Mouse (Mus musculus) yolk sac, embryonic 10.5 days (tissue): Measurements from ENCODE around the gene Tmem131l.
A peak's percentile ranks its signal among the peaks of the same experiment; 100 is the strongest.

Experiments
- DNase-seq: peaks from one replicate; pipeline ENCODE4 v3.0.0-alpha.2; 2017; ENCODE audit warnings: low spot score

Gene Tmem131l

GRCm38 (mm10) chr3:83977817-83978216 lies 62.2 kb downstream of the Tmem131l start:
- DNase-seq: no peak

- no peak for DNase-seq
Observed at GRCm38 (mm10) chr3:83976161-83976560, 63.8 kb downstream of the Tmem131l start.

DNA sequence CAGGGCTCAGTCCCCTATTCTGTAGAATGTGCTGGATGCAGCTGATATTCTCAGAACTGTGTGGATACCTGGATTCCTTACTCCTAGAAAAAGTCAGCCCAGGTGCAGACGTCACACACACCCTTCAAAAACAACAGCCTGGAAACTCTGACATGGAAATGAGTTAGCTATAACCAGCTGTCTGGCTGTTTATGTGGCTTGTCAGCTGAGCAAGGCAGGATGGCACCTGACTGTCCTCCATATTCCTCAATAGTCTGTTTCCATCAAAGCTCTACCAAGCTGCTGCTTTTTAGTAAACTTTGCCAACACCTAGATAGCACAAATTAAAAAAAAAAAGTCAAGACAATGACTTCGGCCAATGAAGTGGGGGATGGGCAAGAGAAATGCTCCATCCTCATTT lies 66.6 kb downstream of the Tmem131l start:
- DNase-seq: no peak

DNA sequence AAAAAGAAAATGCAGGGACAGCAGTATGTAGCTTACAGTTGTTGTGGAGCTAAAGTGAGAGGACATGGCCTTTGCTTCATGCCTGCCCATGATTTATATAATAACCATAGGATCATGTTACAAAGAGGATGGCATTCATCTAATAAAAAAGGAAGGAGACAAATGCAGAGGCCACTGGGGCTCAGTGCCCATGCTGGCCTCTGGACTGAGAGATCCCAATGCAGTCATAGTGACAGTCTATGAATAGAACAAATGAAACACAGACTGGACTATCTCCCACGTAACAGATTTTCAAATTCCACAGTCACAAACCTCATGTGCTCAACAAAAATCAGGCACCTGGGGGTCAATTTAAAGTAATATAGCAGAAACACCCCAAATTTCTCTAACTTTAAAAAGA lies 69.3 kb downstream of the Tmem131l start:
- no peak for DNase-seq

GRCm38 (mm10) chr3:83969081-83969480 lies 70.9 kb downstream of the Tmem131l start:
- DNase-seq: no peak

- no peak for DNase-seq
Observed at GRCm38 (mm10) chr3:83967791-83968190, 72.2 kb downstream of the Tmem131l start.

DNA sequence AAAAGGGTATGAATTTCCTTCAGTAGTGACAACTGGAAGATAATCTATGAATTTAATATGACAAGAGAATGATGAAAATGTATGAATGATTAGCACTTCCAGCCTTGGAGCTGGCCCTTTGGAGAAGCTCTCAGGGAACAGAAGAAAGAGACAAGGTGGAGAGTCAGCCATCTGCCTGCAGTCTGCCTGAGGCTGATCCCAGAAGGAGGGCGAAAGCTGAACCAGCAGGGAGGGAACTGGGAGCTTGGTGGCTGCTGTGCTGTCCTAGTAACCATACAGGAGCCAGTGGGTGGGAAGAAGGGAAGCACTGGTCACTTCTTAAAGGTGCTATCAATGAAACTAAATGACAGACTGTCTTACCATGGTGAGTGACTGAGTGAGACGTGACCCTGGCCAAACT lies 74.6 kb downstream of the Tmem131l start:
- DNase-seq: no peak

DNA sequence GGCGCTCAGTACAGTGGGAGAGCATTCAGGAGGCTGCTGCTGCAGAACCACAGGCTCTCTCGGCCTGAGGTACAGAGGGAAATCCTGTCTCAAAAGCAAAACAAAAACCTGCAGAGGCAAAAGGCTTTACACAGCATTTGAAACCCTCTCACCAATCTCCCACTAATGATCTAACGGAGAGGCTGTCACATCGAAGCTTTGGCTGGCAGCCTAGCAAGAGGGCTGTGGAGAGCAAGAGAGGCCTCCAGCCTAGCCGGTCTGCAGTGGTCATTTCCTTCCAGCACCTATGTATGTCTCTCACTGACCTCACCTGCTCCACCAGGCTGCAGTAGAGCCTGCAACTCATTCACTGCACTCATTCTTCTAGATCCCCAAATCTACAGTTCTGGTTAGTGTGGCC lies 76.3 kb downstream of the Tmem131l start:
- no peak for DNase-seq

DNA sequence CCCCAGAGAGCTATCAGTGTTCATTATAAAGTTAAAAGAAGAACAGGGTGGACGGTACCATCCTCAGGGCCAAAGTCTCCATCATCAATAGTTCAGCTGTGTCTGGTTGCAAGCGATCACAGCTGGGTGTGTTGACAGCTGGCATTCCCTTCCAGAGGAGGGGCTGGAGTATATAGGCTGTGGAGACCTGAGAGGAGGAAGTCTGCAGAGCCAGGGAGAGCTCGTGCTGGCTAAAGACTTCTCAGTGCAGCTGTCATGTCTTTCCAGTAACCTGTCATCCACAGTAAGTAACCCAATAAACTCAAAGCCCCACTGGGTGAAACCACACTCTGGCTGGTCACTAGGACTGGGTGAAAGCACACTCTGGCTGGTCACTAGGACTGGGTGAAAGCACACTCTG lies 77.4 kb downstream of the Tmem131l start:
- DNase-seq: no peak

- DNase-seq: no peak
Observed at GRCm38 (mm10) chr3:83962076-83962475, 77.9 kb downstream of the Tmem131l start.

DNA sequence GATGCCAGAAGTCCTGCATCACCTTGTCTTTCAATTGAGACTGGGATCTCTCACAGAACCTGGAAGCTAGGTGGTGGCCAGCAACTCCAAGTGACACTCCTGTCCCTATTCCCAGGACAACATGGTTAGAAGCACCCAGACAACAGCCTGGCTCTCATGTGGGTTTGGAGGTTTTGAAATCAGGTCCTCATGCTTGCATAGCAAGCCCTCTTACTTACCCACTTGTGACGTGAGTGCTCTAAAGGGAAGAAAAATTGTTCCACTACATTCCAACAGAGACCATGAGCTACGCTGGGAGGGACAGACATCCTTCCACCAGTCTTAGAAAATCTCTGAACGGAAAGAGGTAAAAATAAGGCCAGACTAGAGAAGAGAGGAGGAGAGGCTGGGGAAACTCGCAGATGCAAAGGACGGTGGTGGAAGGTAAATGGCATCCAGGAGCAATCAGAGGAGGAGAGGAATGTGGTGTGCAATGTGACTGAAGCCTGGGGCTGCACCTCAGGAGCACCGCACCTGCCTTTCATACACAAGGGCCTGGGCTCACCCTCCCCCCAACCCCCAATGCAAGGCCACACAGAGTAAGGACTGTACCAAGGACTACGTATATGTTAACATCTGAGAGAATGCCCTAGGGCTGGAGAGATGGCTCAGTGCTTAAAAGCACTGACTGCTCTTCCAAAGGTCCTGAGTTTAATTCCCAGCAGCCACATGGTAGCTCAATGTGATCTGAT lies 80.9 kb downstream of the Tmem131l start:
- DNase-seq: no peak

DNA sequence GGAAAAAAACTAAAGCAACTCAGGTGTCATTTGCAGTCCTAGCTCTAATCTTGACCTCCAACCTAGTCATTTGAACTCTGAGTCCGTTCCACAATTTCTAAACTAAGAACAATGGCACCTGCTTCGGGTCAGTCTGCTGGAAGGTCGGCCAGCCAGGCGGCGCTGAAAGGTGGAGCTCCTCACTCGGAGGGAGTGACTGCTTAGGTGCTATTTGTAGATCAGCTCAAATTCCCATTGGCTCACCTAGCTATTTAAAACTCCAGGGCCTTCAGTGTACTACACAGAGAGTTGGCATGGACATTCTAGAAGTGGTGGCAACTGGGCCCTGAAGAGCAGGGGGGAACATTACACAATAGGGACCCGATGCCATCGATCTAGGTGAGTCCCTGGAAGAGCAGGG lies 86.1 kb downstream of the Tmem131l start:
- no peak for DNase-seq

DNA sequence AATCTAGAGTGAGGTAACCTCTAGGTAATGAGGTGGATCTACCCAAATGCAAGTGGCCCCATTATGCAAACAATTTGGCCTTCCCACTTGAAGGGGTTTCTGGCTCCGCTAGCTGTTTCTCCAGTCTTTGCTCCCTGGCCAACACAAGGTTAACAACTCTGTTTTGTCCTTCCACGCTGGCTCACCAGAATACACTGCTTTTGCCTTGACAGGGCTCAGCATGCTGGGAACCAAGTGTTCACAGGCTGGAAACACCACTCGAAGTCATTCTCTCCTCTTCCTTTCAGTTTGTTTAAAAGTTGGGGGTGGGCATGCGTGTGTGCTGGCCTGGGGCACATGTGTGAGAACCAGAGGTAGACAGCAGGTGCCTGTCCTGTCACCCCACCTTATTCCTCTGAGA lies 91.2 kb downstream of the Tmem131l start:
- DNase-seq: no peak

DNA sequence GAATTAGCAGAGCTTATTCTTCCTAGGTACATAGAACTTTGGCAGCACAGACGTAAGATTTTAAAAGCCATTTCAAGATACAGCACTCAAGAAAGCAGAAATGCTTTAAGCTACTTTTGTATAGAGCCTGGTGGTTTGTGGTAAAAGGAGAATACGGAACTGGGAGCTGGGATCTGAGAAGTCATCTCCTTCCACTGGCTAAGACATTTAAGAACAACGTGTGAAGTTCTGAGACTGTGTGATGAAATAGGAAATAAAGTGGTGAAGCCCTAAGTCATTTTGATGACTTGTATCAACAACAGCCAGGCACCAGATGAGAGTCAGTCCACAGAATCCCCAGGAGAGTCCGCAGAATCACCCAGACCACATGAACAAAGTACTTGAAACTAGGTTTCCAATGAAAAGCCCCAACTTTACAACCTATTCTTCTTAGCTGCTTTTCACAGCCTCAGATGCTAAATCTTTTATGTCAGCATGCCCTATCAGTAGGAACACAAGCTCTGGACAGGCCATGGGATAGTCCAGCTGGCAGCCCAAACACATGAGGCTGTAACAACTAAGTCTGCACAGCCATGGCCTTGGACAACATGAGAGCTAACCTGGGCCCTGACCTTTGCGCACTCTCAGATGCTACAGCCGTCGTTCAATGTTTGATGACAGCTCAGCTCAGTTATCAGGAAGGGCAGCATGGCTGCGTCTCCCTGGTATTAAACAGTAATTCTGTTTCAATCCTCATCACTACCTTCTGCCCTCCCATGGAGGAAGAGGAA lies 92.3 kb downstream of the Tmem131l start:
- DNase-seq: no peak

DNA sequence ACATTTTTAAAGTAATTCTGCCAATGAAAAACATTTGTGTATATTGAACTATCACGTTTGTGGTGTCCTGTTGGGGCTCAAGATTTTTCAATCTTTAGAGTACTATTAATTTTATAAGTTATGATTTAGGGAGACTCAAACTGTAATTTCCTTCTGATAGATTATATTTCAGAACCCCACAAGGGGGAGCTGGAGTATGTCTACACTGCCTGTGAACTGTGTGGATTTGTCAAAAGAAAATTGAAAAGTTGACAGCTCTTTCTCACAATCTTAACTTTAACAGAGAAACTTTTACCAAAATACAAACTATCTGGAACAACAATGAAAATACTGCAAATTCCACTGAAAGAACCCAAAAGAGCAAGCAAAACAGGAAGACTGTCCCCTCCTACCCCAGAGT lies 93.1 kb downstream of the Tmem131l start:
- DNase-seq: no peak

DNA sequence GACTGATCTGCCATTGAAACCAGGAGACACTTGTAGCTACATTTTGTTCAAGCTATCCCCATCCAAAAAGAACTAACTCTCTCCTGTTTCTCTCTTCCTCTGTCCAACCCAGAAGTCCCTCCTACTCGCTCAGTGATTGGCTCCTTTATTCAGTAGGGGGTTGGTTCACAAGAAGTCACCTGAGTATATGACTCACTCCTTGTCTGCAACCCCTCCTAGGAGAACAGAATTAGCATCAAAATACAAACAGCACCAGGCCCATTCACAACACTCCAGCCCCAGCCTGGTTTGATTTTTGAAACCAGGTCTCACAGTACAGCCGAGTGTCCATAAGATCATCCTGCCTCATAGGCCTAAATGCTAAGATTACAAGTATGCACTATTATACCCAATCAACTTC lies 96.3 kb downstream of the Tmem131l start:
- no peak for DNase-seq

GRCm38 (mm10) chr3:83943212-83943611 lies 96.8 kb downstream of the Tmem131l start:
- no peak for DNase-seq

DNA sequence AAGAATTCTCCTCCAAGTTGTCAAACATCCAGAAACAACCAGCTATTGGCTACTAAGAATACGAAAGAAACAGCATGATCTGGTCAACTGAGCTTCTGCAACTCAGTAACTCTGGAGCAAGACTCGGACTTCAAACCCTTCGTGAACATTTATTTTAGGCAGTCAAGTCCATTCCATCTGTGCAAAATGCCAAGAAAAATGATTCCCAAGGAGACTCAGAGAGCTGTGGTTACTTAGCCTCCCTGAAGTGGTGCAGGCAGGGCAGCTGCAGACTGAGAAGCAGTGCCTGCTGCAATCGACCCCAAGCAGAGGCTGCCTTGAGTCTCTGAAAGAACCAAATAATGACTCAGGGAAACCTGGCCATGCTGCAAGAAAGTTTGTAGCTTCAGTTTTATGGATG lies 98.1 kb downstream of the Tmem131l start:
- no peak for DNase-seq

DNA sequence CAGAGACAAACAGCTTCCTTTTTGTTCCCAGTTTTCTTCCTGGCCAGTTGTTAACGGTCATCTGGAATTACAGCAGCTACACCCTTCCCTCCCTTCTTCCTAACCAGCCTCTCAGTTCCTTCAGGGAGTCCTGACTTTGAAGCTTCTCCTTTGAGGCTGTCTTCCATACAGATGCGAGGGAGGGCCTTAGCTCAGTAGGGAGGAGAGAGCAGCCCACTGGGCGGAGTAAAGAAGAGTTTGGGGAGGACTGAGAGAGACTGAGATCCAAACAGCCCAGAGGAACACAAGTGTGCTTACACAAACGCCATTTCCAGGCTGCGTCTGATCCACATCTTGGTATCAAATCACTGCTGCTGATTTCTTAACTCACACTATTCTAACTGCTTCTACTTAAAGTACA lies 101.1 kb downstream of the Tmem131l start:
- no peak for DNase-seq

- no peak for DNase-seq
Observed at GRCm38 (mm10) chr3:83934514-83934913, 105.5 kb downstream of the Tmem131l start.

DNA sequence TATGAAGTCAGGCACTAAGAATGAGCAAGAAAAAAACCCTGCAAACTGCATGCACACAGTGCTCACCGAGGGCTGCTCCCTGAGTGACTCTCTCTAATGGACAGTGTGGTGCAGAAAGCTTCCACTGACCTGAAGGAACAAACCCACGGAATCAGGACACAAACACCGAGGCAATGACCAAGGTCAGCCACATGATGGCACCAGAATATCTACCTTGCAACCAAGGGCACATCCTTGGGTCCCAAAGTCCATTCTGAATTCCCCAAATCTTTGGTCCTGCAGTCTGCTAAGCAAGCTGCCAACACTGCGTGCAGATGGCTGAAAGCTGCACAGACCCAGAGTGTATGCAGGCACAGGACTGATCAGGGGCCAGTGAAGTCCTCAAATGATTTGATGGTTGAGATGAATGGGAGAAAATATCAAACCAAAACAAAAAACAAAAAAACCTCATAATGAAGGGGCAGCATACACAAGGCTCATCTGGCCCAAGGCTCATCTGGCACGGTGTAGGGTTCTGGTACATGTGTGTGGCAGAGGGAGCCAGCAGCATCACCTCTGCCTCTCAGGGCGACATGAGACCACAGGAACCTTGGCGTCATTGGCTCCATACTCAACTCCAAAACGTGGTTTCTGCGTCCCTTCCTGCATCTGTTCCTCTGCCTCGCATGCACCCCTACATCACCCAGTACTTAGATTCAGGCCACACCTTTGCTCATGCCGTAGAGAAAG lies 124.0 kb downstream of the Tmem131l start:
- DNase-seq: peak; percentile 20

- DNase-seq: no peak
Observed at GRCm38 (mm10) chr3:83915102-83915501, 124.9 kb downstream of the Tmem131l start.

DNA sequence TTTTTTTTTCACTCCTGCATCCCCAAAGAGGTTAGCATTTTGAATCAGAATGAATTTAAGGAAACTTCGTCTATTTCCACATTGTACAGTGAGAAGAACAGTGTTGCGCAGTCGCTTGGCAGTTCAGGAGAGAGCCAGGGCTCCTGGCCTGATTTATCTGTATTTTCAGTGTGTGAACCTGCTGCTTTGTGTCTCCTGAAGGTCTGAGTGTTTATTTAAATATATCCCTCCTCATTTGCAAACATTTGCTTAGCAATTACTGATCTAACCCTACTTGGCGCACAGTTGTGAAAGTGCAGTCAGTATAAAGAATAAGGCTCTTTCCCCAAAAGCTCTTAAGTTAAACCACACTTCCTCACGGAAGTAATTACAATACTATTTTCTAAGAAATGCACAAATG lies 129.3 kb downstream of the Tmem131l start:
- DNase-seq: no peak
